Mouse (Mus musculus): Measurements from ENCODE around the gene Erbb2. TPM values are rescaled to one million over a fixed set of nuclear protein-coding genes. Genes with fewer than 3 reads are reported as not detected.

Gene Erbb2
- polyA plus RNA-seq, 1 experiment from 2014 or later: 39.4 TPM

DNA sequence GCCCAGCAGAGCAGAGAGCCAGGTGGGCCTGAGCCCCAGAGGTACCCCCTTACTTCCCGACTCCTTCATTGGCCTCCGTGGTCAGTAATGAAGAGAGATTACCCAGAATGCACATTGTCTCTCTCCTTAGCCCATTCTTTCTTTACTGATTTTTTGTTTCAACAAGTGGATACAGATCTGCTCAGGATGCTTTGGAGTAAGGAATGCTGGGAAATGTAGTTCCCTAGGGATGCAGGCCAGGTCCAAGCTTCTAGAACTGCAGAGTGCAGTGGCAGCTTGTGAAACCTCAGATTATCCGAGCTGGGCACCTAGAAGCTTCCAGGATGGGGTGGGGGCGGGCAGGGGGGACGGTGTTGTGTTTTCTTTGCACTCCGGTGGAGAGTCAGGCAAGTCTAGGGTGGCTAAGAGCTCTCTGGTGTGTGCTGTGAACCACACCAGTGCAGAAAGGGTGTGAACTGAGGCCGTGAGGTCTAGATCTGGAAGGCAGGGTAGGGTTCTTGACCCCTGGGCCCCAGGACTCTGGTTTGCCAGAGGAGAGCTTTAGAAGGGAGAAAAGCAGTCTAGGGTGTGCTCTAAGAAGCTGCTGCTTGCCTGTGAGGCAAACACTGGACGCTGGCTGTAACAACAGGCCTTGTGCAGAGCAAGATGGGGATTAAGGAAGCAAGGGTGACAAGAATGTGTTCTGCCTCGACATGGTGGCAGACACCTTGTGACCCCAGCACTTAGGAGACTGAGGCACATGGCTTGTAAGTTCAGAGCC is 19.7 kb downstream of the Erbb2 start:
- H3K4me2 ChIP-seq: no peak overlapping the region
- H3K9me3 ChIP-seq: no peaks in the 10 kb centered on the region
- no peak overlapping the region for H3K27ac ChIP-seq
- WGBS: 77% methylated on average over 9 of the region's 9 CpGs
- H3K4me3 ChIP-seq: no peak overlapping the region
- H3K4me1 ChIP-seq: no peaks in the 10 kb centered on the region
- ATAC-seq (ENCODE audit: borderline replicate concordance, extremely low read depth, low FRiP score, low TSS enrichment): no peak
- peaks cover 92% of the 10 kb centered on the region for H3K36me3 ChIP-seq
- no peaks in the 10 kb centered on the region for H3K27me3 ChIP-seq
- no peak overlapping the region for H3K9ac ChIP-seq

GRCm38 (mm10) chr11:98435723-98436122 is 23.5 kb downstream of the Erbb2 start:
- Histone ChIP-seq H3K9ac (no peak overlapping the region), H3K36me3 (peaks cover 58% of the 10 kb centered on the region), H3K4me2 (no peak overlapping the region), H3K9me3 (no peaks in the 10 kb centered on the region), H3K27ac (no peak overlapping the region), H3K27me3 (no peaks in the 10 kb centered on the region), H3K4me1 (peaks cover 8% of the 10 kb centered on the region), H3K4me3 (no peak overlapping the region)
- no peak for ATAC-seq (ENCODE audit: borderline replicate concordance, extremely low read depth, low FRiP score, low TSS enrichment)
- 88% methylated on average over 9 of the region's 9 CpGs for WGBS

DNA sequence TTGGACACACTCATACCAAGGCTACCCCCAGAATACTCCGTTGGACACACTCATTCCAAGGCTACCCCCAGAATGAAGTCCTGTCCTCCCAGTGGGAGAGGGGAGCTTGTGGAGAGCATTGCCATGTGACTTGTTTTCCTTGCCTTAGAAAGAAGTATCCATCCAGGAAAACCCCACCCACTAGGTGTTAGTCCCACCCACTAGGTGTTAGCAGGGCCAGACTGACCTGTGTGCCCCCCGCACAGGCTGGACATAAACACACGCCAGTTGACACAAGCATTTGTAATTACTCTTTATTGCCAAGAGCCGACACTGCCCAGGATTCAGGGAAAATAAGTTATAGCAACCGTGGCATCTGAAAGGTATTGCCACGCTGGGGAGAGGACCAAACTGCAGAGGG is 25.2 kb downstream of the Erbb2 start:
- Histone ChIP-seq H3K9ac (no peak overlapping the region), H3K4me1 (peaks cover 8% of the 10 kb centered on the region), H3K9me3 (no peaks in the 10 kb centered on the region), H3K36me3 (peaks cover 41% of the 10 kb centered on the region), H3K27ac (no peak overlapping the region), H3K27me3 (no peaks in the 10 kb centered on the region), H3K4me2 (peak overlapping the region; percentile 88), H3K4me3 (0 out of 2 replicates have a peak overlapping the region, but pooled peaks have one; percentile 66)
- WGBS: 71% methylated on average over 6 of the region's 6 CpGs
- ATAC-seq (ENCODE audit: borderline replicate concordance, extremely low read depth, low FRiP score, low TSS enrichment): no peak

GRCm38 (mm10) chr11:98438331-98439158 is 26.3 kb downstream of the Erbb2 start, which contains the start of gene Mien1:
Gene Mien1, minus strand, starts transcription at chr11:98438991.
- Histone ChIP-seq H3K9me3 (no peaks in the 10 kb centered on the region), H3K4me3 (peak within 1 kb of the TSS; percentile 66), H3K27me3 (no peaks in the 10 kb centered on the region), H3K27ac (peak within 1 kb of the TSS; percentile 58), H3K9ac (peak within 1 kb of the TSS; percentile 48), H3K36me3 (peaks cover 33% of the 10 kb centered on the region), H3K4me1 (peaks cover 8% of the 10 kb centered on the region), H3K4me2 (peak within 1 kb of the TSS; percentile 88)
- 2% methylated on average over 43 of the region's 43 CpGs for WGBS
- peak; percentile 86 for ATAC-seq (ENCODE audit: borderline replicate concordance, extremely low read depth, low FRiP score, low TSS enrichment)

DNA sequence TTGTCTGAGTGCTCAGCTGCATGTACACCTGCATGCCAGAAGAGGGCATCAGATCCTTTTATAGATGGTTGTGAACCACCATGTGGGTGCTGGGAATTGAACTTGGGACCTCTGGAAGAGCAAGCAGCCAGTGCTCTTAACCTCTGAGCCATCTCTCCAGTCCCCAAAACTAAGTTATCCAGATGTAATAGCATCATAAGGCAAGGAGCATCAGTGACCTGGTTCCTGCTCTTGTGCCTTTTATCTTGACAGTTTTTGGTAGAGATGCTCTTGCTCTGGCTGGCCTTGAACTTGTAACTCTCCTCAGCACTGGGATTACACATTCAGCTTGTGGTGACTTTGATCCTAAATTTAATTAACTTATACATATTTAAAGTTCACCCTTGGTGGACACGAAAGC is 31.4 kb downstream of the Erbb2 start:
- H3K4me1 ChIP-seq: peaks cover 17% of the 10 kb centered on the region
- WGBS: 94% methylated on average over 1 of the region's 1 CpGs
- H3K27ac ChIP-seq: no peak overlapping the region
- H3K27me3 ChIP-seq: peaks cover 31% of the 10 kb centered on the region
- H3K36me3 ChIP-seq: no peaks in the 10 kb centered on the region
- H3K4me3 ChIP-seq: no peak overlapping the region
- no peak for ATAC-seq (ENCODE audit: borderline replicate concordance, extremely low read depth, low FRiP score, low TSS enrichment)
- H3K9me3 ChIP-seq: no peaks in the 10 kb centered on the region
- H3K4me2 ChIP-seq: no peak overlapping the region
- H3K9ac ChIP-seq: no peak overlapping the region

DNA sequence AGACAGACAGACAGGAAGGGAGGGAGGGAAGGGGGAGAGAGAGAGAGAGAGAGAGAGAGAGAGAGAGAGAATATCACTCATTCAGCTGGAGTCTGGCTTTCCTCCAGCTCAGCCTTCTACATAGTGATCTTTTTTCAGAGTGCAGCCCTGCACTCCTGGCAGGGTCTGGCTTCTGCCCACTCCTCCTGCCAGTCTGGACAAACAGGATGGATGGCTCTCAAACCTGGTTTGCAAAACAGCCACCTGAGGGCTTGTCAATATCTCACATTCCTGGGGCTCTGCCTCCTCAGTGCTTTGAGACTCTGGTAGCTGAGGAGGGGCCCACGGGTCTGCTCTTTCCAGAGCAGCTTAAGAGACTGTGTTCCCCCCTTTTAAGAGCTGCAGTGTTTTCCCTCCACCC is 33.0 kb downstream of the Erbb2 start:
- no peaks in the 10 kb centered on the region for H3K9me3 ChIP-seq

GRCm38 (mm10) chr11:98445679-98446078 is 33.4 kb downstream of the Erbb2 start:
- no peaks in the 10 kb centered on the region for H3K9me3 ChIP-seq
- peak overlapping the region; percentile 95 for H3K27ac ChIP-seq
- H3K27me3 ChIP-seq: peaks cover 40% of the 10 kb centered on the region
- no peak overlapping the region for H3K4me3 ChIP-seq
- H3K9ac ChIP-seq: no peak overlapping the region
- peaks cover 35% of the 10 kb centered on the region for H3K4me1 ChIP-seq
- H3K36me3 ChIP-seq: peaks cover 1% of the 10 kb centered on the region
- no peak for ATAC-seq (ENCODE audit: borderline replicate concordance, extremely low read depth, low FRiP score, low TSS enrichment)
- 33% methylated on average over 4 of the region's 4 CpGs for WGBS
- H3K4me2 ChIP-seq: peak overlapping the region; percentile 13; the same call in 1 of the 2 replicates

More for the DNA sequence above, 33.0 kb downstream of the Erbb2 start:
- Histone ChIP-seq H3K4me3 (no peak overlapping the region), H3K36me3 (no peaks in the 10 kb centered on the region), H3K4me1 (peaks cover 31% of the 10 kb centered on the region), H3K4me2 (peak overlapping the region; percentile 13; the same call in 1 of the 2 replicates), H3K27me3 (peaks cover 40% of the 10 kb centered on the region), H3K9ac (no peak overlapping the region), H3K27ac (peak overlapping the region; percentile 95)
- 21% methylated on average over 1 of the region's 1 CpGs for WGBS
- no peak for ATAC-seq (ENCODE audit: borderline replicate concordance, extremely low read depth, low FRiP score, low TSS enrichment)

DNA sequence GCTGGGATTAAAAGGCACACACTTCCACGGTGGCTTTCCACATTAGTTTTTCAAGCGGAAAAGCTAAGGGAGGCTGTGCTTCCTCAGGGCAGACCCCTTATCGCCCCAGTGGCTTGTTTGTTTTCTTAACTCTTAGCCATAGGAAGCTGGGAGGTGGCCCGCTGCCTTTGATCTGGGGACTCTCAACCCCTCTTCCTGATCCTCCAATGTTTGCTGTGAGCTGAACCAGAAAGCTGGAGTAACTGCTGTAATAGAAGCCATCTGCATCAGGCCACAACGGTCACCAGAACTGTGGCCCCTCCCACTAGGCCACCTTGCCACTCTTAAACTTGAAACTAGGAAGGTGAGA is 33.9 kb downstream of the Erbb2 start, which contains the start of gene Grb7:
Gene Grb7, plus strand, starts transcription at position 182 of the 349 bp plus-strand sequence.
- peak within 1 kb of the TSS; percentile 53 for H3K4me2 ChIP-seq
- peaks cover 6% of the 10 kb centered on the region for H3K36me3 ChIP-seq
- peak within 1 kb of the TSS; percentile 95 for H3K27ac ChIP-seq
- peak within 1 kb of the TSS; percentile 54 for H3K9ac ChIP-seq
- peak within 1 kb of the TSS; percentile 46 for H3K4me3 ChIP-seq
- H3K4me1 ChIP-seq: peaks cover 36% of the 10 kb centered on the region
- 2% methylated on average over 5 of the region's 5 CpGs for WGBS
- no peak for ATAC-seq (ENCODE audit: borderline replicate concordance, extremely low read depth, low FRiP score, low TSS enrichment)
- peaks cover 40% of the 10 kb centered on the region for H3K27me3 ChIP-seq
- H3K9me3 ChIP-seq: no peaks in the 10 kb centered on the region

- Histone ChIP-seq H3K4me3 (peak overlapping the region; percentile 46), H3K27ac (peak overlapping the region; percentile 95), H3K9me3 (no peaks in the 10 kb centered on the region), H3K4me1 (peaks cover 36% of the 10 kb centered on the region), H3K9ac (peak overlapping the region; percentile 54), H3K27me3 (peaks cover 40% of the 10 kb centered on the region), H3K4me2 (peak overlapping the region; percentile 53), H3K36me3 (peaks cover 9% of the 10 kb centered on the region)
- 1% methylated on average over 33 of the region's 33 CpGs for WGBS
- peak; percentile 76 for ATAC-seq (ENCODE audit: borderline replicate concordance, extremely low read depth, low FRiP score, low TSS enrichment)
These were observed 34.5 kb downstream of the Erbb2 start for GRCm38 (mm10) chr11:98446562-98447474.

DNA sequence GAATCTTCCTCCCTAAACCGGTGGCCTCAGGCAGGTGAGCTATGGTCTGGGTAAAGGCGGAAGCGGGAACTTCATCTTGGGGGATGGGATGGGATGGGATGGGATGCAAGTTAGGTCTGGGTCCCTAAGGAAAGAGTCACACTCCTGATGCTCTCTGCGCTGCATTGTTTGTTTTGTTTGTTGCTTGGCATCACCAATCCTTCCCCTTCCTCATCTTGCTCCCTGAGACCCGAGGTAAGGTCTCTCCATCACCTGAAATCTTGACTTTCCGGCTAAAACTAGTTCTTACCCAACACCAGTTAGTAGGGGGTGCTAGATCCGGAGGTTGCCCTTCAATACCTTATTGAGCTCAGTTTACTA is 35.2 kb downstream of the Erbb2 start:
- Histone ChIP-seq H3K4me3 (peak overlapping the region; percentile 46), H3K9ac (peak overlapping the region; percentile 54), H3K4me1 (peaks cover 36% of the 10 kb centered on the region), H3K36me3 (peaks cover 11% of the 10 kb centered on the region), H3K9me3 (no peaks in the 10 kb centered on the region), H3K4me2 (peak overlapping the region; percentile 53), H3K27ac (peak overlapping the region; percentile 95), H3K27me3 (peaks cover 40% of the 10 kb centered on the region)
- ATAC-seq (ENCODE audit: borderline replicate concordance, extremely low read depth, low FRiP score, low TSS enrichment): no peak
- WGBS: 8% methylated on average over 7 of the region's 7 CpGs

DNA sequence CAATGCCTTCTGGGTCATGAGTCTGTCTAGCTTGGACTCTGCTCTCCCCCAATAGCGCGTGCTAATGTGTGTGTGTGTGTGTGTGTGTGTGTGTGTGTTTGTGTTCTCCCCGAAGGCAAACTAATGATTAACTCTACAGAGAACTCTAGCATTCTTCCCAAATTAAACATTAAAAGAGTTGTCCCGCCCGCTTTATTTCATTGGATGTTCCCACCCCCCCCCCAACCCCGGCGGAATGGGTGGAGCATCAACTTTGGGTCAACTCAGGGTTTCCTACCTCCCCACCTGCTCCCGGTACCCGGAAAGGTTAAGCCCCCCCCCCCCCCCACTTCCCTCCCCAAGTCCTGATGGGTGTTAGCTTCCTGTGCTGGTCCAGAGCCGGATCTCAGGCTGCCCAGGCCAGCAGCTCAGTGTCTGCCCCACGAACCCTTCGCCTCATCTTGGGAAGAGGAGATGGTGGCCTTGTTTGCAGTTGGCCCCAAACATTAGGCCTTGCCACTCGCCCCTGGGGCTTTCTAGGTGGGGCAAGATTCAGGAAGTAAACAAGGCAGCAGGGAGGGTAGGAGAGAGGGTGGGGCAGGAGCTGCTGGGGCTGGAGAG is 36.0 kb downstream of the Erbb2 start:
- ATAC-seq (ENCODE audit: borderline replicate concordance, extremely low read depth, low FRiP score, low TSS enrichment): peak; percentile 5; the same call in 1 of the 2 replicates
- WGBS: 25% methylated on average over 13 of the region's 13 CpGs
- H3K27ac ChIP-seq: peak overlapping the region; percentile 95
- peaks cover 36% of the 10 kb centered on the region for H3K4me1 ChIP-seq
- H3K4me3 ChIP-seq: peak overlapping the region; percentile 46
- H3K36me3 ChIP-seq: peaks cover 11% of the 10 kb centered on the region
- H3K9ac ChIP-seq: peak overlapping the region; percentile 54; the same call in 1 of the 2 replicates
- H3K4me2 ChIP-seq: peak overlapping the region; percentile 53
- H3K27me3 ChIP-seq: peaks cover 40% of the 10 kb centered on the region
- H3K9me3 ChIP-seq: no peaks in the 10 kb centered on the region
